Mouse (Mus musculus) intestine, embryonic 15.5 days (tissue): ENCODE measurements around the gene Phf14. TPM values are rescaled to one million over a fixed set of nuclear protein-coding genes. Genes with fewer than 3 reads are reported as not detected.

ENCODE experiments used
- ATAC-seq: fragments of 200-750 bp; cut with Nextera tagmentation; 2 replicates; pipeline ENCODE4 v1.8.0; 2017; ENCODE audit warnings: moderate TSS enrichment, moderate library complexity
- H3K27ac ChIP-seq: fragments of 300-500 bp; sonication (generic); 2 replicates; pipeline ENCODE4 v1.5.1; 2015; ENCODE audit warnings: mild to moderate bottlenecking, inconsistent platforms
- H3K27me3 ChIP-seq: fragments of 300-500 bp; sonication (generic); replicated peaks from 2 replicates; pipeline ENCODE4 v1.6.1; 2015; ENCODE audit warnings: inconsistent platforms
- H3K36me3 ChIP-seq: fragments of 300-500 bp; sonication (generic); 2 replicates; pipeline ENCODE4 v1.6.1; 2015; ENCODE audit warnings: inconsistent platforms
- H3K4me1 ChIP-seq: fragments of 300-500 bp; sonication (generic); replicated peaks from 2 replicates; pipeline ENCODE4 v1.6.1; 2015; ENCODE audit warnings: inconsistent platforms
- H3K4me2 ChIP-seq: fragments of 300-500 bp; sonication (generic); replicated peaks from 2 replicates; pipeline ENCODE4 v1.6.1; 2015; ENCODE audit warnings: mild to moderate bottlenecking, inconsistent platforms
- H3K4me3 ChIP-seq: fragments of 300-500 bp; sonication (generic); replicated peaks from 2 replicates; pipeline ENCODE4 v1.5.1; 2015; ENCODE audit warnings: inconsistent platforms
- H3K9ac ChIP-seq: fragments of 300-500 bp; sonication (generic); 2 replicates; pipeline ENCODE4 v1.6.1; 2015; ENCODE audit warnings: inconsistent platforms
- H3K9me3 ChIP-seq: fragments of 300-500 bp; sonication (generic); 2 replicates; pipeline ENCODE4 v1.6.1; 2016; ENCODE audit warnings: inconsistent platforms
- WGBS: fragments of 180-500 bp; shearing (Covaris S2); methylation state at CpG from one replicate; pipeline ENCODE4 v1.1.7; 2015; 5-methylcytosine and 5-hydroxymethylcytosine counted together
- polyA plus RNA-seq: library from polyadenylated mRNA; unstranded; fragments of >200 nt; fragmentation: Nextera tagmentation; extraction: Ambion mirVana; gene quantifications from 2 replicates; pipeline ENCODE4 v1.2.1, GENCODE M21; 2015

Gene Phf14
- polyA plus RNA-seq, 1 experiment from 2014 or later, result 51.3 TPM

GRCm38 (mm10) chr6:12077880-12078618, 170.4 kb downstream of the Phf14 start:
- Histone ChIP-seq H3K27me3 (no peaks in the 10 kb centered on the region), H3K36me3 (no peaks in the 10 kb centered on the region), H3K4me1 (no peaks in the 10 kb centered on the region), H3K27ac (no peak overlapping the region), H3K9ac (no peak overlapping the region), H3K4me3 (no peak overlapping the region), H3K9me3 (no peaks in the 10 kb centered on the region), H3K4me2 (no peak overlapping the region)
- 79% methylated on average over 8 of the region's 8 CpGs for WGBS
- no peak for ATAC-seq

GRCm38 (mm10) chr6:12079260-12079659, 171.7 kb downstream of the Phf14 start:
- H3K27me3 ChIP-seq, result no peaks in the 10 kb centered on the region
- no peak overlapping the region for H3K27ac ChIP-seq
- no peak overlapping the region for H3K4me3 ChIP-seq
- 91% methylated on average over 4 of the region's 4 CpGs for WGBS
- H3K4me2 ChIP-seq, result no peak overlapping the region
- no peaks in the 10 kb centered on the region for H3K9me3 ChIP-seq
- H3K4me1 ChIP-seq, result no peaks in the 10 kb centered on the region
- ATAC-seq, result no peak
- H3K36me3 ChIP-seq, result no peaks in the 10 kb centered on the region
- H3K9ac ChIP-seq, result no peak overlapping the region

- Histone ChIP-seq H3K36me3 (no peaks in the 10 kb centered on the region), H3K4me3 (no peak overlapping the region), H3K9me3 (no peaks in the 10 kb centered on the region), H3K9ac (no peak overlapping the region), H3K4me1 (no peaks in the 10 kb centered on the region), H3K4me2 (no peak overlapping the region), H3K27me3 (no peaks in the 10 kb centered on the region), H3K27ac (no peak overlapping the region)
- WGBS, result 73% methylated on average over 5 of the region's 5 CpGs
- ATAC-seq, result no peak
Observed at GRCm38 (mm10) chr6:12080423-12080822, 172.8 kb downstream of the Phf14 start.

- Histone ChIP-seq H3K9ac (no peak overlapping the region), H3K27ac (no peak overlapping the region)
- ATAC-seq, result no peak
Observed at GRCm38 (mm10) chr6:12081722-12082121, 174.1 kb downstream of the Phf14 start.

GRCm38 (mm10) chr6:12082125-12082524, 174.5 kb downstream of the Phf14 start:
- H3K36me3 ChIP-seq, result no peaks in the 10 kb centered on the region
- H3K9ac ChIP-seq, result no peak overlapping the region
- no peak overlapping the region for H3K4me3 ChIP-seq
- H3K4me2 ChIP-seq, result no peak overlapping the region
- ATAC-seq, result no peak
- no peak overlapping the region for H3K27ac ChIP-seq
- H3K9me3 ChIP-seq, result no peaks in the 10 kb centered on the region
- WGBS, result 54% methylated on average over 2 of the region's 2 CpGs
- H3K4me1 ChIP-seq, result no peaks in the 10 kb centered on the region
- no peaks in the 10 kb centered on the region for H3K27me3 ChIP-seq

More at GRCm38 (mm10) chr6:12081722-12082121, 174.1 kb downstream of the Phf14 start:
- Histone ChIP-seq H3K9me3 (no peaks in the 10 kb centered on the region), H3K4me3 (no peak overlapping the region), H3K4me2 (no peak overlapping the region), H3K4me1 (no peaks in the 10 kb centered on the region), H3K36me3 (no peaks in the 10 kb centered on the region), H3K27me3 (no peaks in the 10 kb centered on the region)
- WGBS, result 65% methylated on average over 2 of the region's 2 CpGs

GRCm38 (mm10) chr6:12082531-12083216, 175.1 kb downstream of the Phf14 start:
- ATAC-seq, result no peak
- H3K4me2 ChIP-seq, result no peak overlapping the region
- H3K27me3 ChIP-seq, result no peaks in the 10 kb centered on the region
- 62% methylated on average over 6 of the region's 6 CpGs for WGBS
- no peaks in the 10 kb centered on the region for H3K9me3 ChIP-seq
- no peaks in the 10 kb centered on the region for H3K36me3 ChIP-seq
- H3K9ac ChIP-seq, result no peak overlapping the region
- peak overlapping the region; percentile 23; the same call in 1 of the 2 replicates for H3K27ac ChIP-seq
- H3K4me1 ChIP-seq, result no peaks in the 10 kb centered on the region
- H3K4me3 ChIP-seq, result no peak overlapping the region

DNA sequence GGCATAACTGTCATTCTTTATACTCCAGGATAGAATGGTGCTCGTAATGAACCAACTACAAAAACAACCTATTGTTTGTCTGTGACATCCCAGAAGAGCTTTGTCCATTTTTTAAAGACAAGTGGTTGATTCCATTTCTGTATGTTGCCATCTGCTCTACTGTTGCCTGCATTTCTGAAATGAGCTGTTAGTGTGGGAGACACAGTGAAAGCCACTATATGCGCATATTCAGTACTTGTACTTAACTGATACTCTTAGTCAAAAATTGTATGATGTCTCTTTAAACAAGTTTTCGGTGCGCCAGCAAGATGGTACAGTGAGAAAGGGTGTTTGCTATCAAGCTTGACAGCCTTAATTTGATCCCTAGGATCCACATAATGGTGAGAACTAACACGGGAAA, 177.1 kb downstream of the Phf14 start:
- Histone ChIP-seq H3K36me3 (no peaks in the 10 kb centered on the region), H3K27ac (no peak overlapping the region), H3K9ac (no peak overlapping the region), H3K9me3 (no peaks in the 10 kb centered on the region), H3K4me3 (no peak overlapping the region), H3K4me2 (no peak overlapping the region), H3K27me3 (no peaks in the 10 kb centered on the region), H3K4me1 (no peaks in the 10 kb centered on the region)
- no peak for ATAC-seq
- WGBS, result 84% methylated on average over 5 of the region's 5 CpGs

DNA sequence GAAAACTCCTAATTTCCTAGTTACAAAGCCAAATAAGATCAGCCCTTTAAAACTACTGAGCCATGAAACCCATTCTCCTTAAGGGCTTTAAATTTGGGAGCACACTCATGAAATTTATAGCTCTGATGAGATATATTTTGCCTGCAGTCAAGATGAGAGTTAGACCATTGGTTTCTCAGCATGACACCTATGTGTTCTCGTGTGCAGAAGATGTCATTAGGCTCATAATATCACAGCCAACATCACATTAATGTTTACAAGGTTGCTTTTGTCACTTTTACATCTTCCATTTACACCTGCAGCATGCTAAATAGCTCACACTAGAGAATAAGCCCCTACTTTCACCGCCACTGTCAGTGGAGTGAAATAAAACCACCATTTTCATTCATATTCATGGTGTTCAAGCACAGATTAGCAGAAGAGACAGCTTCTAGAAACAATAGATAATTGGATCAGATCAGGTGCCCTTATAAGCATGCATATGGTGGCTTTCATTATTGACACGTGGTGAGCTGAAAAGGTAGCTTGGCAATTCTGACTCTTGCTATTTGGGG, 181.9 kb downstream of the Phf14 start:
- Histone ChIP-seq H3K36me3 (no peaks in the 10 kb centered on the region), H3K4me1 (no peaks in the 10 kb centered on the region), H3K9me3 (no peaks in the 10 kb centered on the region), H3K9ac (no peak overlapping the region), H3K27me3 (no peaks in the 10 kb centered on the region), H3K4me2 (no peak overlapping the region), H3K27ac (no peak overlapping the region), H3K4me3 (no peak overlapping the region)
- WGBS, result 70% methylated on average over 3 of the region's 3 CpGs
- no peak for ATAC-seq

GRCm38 (mm10) chr6:12095716-12096115, 188.1 kb downstream of the Phf14 start:
- Histone ChIP-seq H3K9me3 (no peaks in the 10 kb centered on the region), H3K4me3 (no peak overlapping the region), H3K27me3 (no peaks in the 10 kb centered on the region), H3K36me3 (no peaks in the 10 kb centered on the region), H3K9ac (no peak overlapping the region), H3K4me1 (no peaks in the 10 kb centered on the region), H3K4me2 (no peak overlapping the region), H3K27ac (no peak overlapping the region)
- no peak for ATAC-seq
- 74% methylated on average over 1 of the region's 1 CpGs for WGBS

- Histone ChIP-seq H3K36me3 (no peaks in the 10 kb centered on the region), H3K9me3 (no peaks in the 10 kb centered on the region), H3K27ac (no peak overlapping the region), H3K4me3 (no peak overlapping the region), H3K4me1 (no peaks in the 10 kb centered on the region), H3K27me3 (no peaks in the 10 kb centered on the region), H3K4me2 (no peak overlapping the region), H3K9ac (no peak overlapping the region)
- peak; percentile 43; the same call in 1 of the 2 replicates for ATAC-seq
- 58% methylated on average over 4 of the region's 4 CpGs for WGBS
Observed at GRCm38 (mm10) chr6:12097125-12097524, 189.5 kb downstream of the Phf14 start.

- Histone ChIP-seq H3K9me3 (no peaks in the 10 kb centered on the region), H3K4me3 (no peak overlapping the region), H3K27ac (no peak overlapping the region), H3K36me3 (no peaks in the 10 kb centered on the region), H3K4me1 (no peaks in the 10 kb centered on the region), H3K9ac (no peak overlapping the region), H3K27me3 (no peaks in the 10 kb centered on the region), H3K4me2 (no peak overlapping the region)
- 41% methylated on average over 4 of the region's 4 CpGs for WGBS
- ATAC-seq, result no peak
Observed at GRCm38 (mm10) chr6:12105144-12105543, 197.5 kb downstream of the Phf14 start.

DNA sequence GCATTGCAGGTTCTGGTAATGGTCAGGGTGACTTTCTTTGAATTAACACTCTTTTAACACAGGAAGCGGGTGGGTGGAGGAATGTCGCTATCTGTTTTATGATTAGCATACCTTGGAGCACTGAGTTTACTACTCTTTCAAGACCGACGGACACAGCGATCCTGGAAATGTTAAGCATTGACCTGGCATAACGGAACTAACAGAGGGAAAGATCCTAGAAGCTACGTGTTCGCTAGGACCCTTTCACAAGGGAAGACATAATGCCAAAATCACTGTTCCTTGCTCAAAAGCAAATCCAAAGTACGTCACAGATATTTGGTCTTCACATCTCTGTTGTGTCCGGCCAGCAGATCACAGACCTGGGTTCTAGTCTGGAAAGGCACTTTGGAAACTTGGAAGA, 199.7 kb downstream of the Phf14 start:
- no peaks in the 10 kb centered on the region for H3K4me1 ChIP-seq
- no peak overlapping the region for H3K4me3 ChIP-seq
- no peak for ATAC-seq
- H3K36me3 ChIP-seq, result no peaks in the 10 kb centered on the region
- no peak overlapping the region for H3K9ac ChIP-seq
- H3K27me3 ChIP-seq, result no peaks in the 10 kb centered on the region
- no peak overlapping the region for H3K4me2 ChIP-seq
- no peak overlapping the region for H3K27ac ChIP-seq
- no peaks in the 10 kb centered on the region for H3K9me3 ChIP-seq
- 48% methylated on average over 10 of the region's 10 CpGs for WGBS
